Mouse (Mus musculus) embryonic facial prominence, embryonic 10.5 days (tissue): ENCODE results near the gene Tcf7. TPM values are rescaled to one million over a fixed set of nuclear protein-coding genes. Genes with fewer than 3 reads are reported as not detected.

Source experiments
- polyA plus RNA-seq: library from polyadenylated mRNA; unstranded; fragments of >200 nt; fragmentation: Nextera tagmentation; extraction: Ambion mirVana; gene quantifications from 2 replicates; pipeline ENCODE4 v1.2.1, GENCODE M21; 2016

The Tcf7 gene
- polyA plus RNA-seq, 1 experiment from 2014 or later = 11.3 TPM

Other genes with a start within 250 kb of the Tcf7 start
- 80.3 and 84.7 TPM in 2 replicates for gene Ppp2ca, start 184.3 kb downstream of the Tcf7 start, polyA plus RNA-seq
- not detected in 2 replicates for gene Olfr1373, start 137.5 kb downstream of the Tcf7 start, polyA plus RNA-seq
- not detected in 2 replicates for gene Olfr1371, start 69.0 kb downstream of the Tcf7 start, polyA plus RNA-seq
- 938 and 966 TPM in 2 replicates for gene Skp1a, start 51.0 kb downstream of the Tcf7 start, polyA plus RNA-seq
- gene Vdac1, start 77.8 kb upstream of the Tcf7 start, polyA plus RNA-seq = 204 and 209 TPM in 2 replicates
- gene 9530068E07Rik, start 113.4 kb upstream of the Tcf7 start, polyA plus RNA-seq = 165 and 169 TPM in 2 replicates